Mouse (Mus musculus): ENCODE data around the gene Drc3.

The Drc3 gene

GRCm38 (mm10) chr11:60352559-60353411 lies at the start of gene Drc3, which contains the start of gene Tom1l2:
Drc3 (plus strand) TSS chr11:60353329.
Tom1l2 (minus strand) TSS chr11:60352905.
- peak; percentile 100 for DNase-seq

GRCm38 (mm10) chr11:60303497-60303896 lies 49.6 kb upstream of the Drc3 start:
- DNase-seq = no peak

- DNase-seq = no peak
These were observed 47.5 kb upstream of the Drc3 start for GRCm38 (mm10) chr11:60305611-60306010.

GRCm38 (mm10) chr11:60306834-60307233 lies 46.3 kb upstream of the Drc3 start:
- peak; percentile 66 to 80 for DNase-seq

- DNase-seq = peak in 1 of 2 experiments; percentile 68
These were observed 45.7 kb upstream of the Drc3 start for GRCm38 (mm10) chr11:60307375-60307825.

- DNase-seq = no peak
These were observed 45.1 kb upstream of the Drc3 start for GRCm38 (mm10) chr11:60308061-60308460.

GRCm38 (mm10) chr11:60308506-60309116 lies 44.5 kb upstream of the Drc3 start:
- DNase-seq = peak; percentile 86 to 90

- DNase-seq = no peak
These were observed 43.3 kb upstream of the Drc3 start for GRCm38 (mm10) chr11:60309875-60310274.

- peak; percentile 92 to 95 for DNase-seq
These were observed 41.9 kb upstream of the Drc3 start for GRCm38 (mm10) chr11:60311025-60311854.

- peak; percentile 71 to 72 for DNase-seq
These were observed 36.9 kb upstream of the Drc3 start for GRCm38 (mm10) chr11:60316250-60316649.

- no peak for DNase-seq
These were observed 36.2 kb upstream of the Drc3 start for GRCm38 (mm10) chr11:60316883-60317282.

GRCm38 (mm10) chr11:60317376-60318102 lies 35.6 kb upstream of the Drc3 start:
- peak; percentile 59 to 73 for DNase-seq

- peak in 1 of 2 experiments; percentile 53 for DNase-seq
These were observed 34.4 kb upstream of the Drc3 start for GRCm38 (mm10) chr11:60318716-60319115.

- peak in 1 of 2 experiments; percentile 73 for DNase-seq
These were observed 33.7 kb upstream of the Drc3 start for GRCm38 (mm10) chr11:60319257-60320066.

- DNase-seq = no peak
These were observed 32.6 kb upstream of the Drc3 start for GRCm38 (mm10) chr11:60320426-60321037.

GRCm38 (mm10) chr11:60321438-60321837 lies 31.7 kb upstream of the Drc3 start:
- DNase-seq = no peak

- DNase-seq = no peak
These were observed 29.4 kb upstream of the Drc3 start for GRCm38 (mm10) chr11:60323731-60324130.

- DNase-seq = no peak
These were observed 22.6 kb upstream of the Drc3 start for GRCm38 (mm10) chr11:60330551-60330950.

- no peak for DNase-seq
These were observed 19.7 kb upstream of the Drc3 start for GRCm38 (mm10) chr11:60333461-60333860.

GRCm38 (mm10) chr11:60334124-60334523 lies 19.0 kb upstream of the Drc3 start:
- no peak for DNase-seq

- no peak for DNase-seq
These were observed 17.4 kb upstream of the Drc3 start for GRCm38 (mm10) chr11:60335771-60336170.
